Mouse (Mus musculus) heart, adult 18-20 months (tissue): ENCODE measurements around the gene 2210017I01Rik. TPM values are rescaled to one million over a fixed set of nuclear protein-coding genes. Genes with fewer than 3 reads are reported as not detected.

Source experiments
- DNase-seq, 2 experiments: peaks; one replicate each; pipeline ENCODE4 v3.0.0; 2021 to 2022; ENCODE audit warnings: mixed read lengths in 1 of 2
- total RNA-seq, 2 experiments: library from RNA; stranded (reverse); gene quantifications; 2 replicates each; pipeline ENCODE4 v1.2.3; 2021

2210017I01Rik gene
- total RNA-seq, 2 experiments from 2014 or later, result not detected

DNA sequence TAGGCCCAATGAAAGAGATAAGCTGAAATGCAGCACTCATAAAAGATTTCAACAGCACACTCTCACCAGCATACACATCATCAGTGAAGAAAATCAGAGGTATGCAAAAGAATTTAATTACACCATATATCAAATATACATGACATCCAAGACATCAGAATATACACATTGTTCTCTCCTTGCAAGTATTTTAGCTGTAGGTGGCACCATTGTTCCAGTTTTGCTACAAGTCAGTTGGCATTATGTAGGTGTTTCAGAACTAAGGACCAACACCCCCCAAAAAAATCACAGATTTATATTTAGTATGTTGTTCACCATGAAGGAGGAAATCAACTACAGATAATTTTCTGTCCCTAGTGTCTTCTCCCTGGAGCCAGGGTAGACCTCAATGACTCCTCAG lies 41.9 kb downstream of the 2210017I01Rik start:
- no peak for DNase-seq

Other genes starting within 250 kb of the 2210017I01Rik start
- gene Sprr2f, start 242.3 kb downstream of the 2210017I01Rik start, total RNA-seq, result not detected
- not detected for gene Sprr2h, start 221.8 kb downstream of the 2210017I01Rik start, total RNA-seq
- gene Sprr2i, start 199.5 kb downstream of the 2210017I01Rik start, total RNA-seq, result not detected
- not detected for gene Sprr2j-ps, start 189.4 kb downstream of the 2210017I01Rik start, total RNA-seq
- 1 to 10 TPM; 4.7 to 7.1 TPM for gene Gm9774, start 178.1 kb downstream of the 2210017I01Rik start, total RNA-seq
- gene Sprr2k, start 174.9 kb downstream of the 2210017I01Rik start, total RNA-seq, result not detected
- gene Sprr1b, start 168.7 kb downstream of the 2210017I01Rik start, total RNA-seq, result not detected
- not detected for gene Sprr3, start 148.8 kb downstream of the 2210017I01Rik start, total RNA-seq
- not detected for gene Sprr1a, start 121.6 kb downstream of the 2210017I01Rik start, total RNA-seq
- gene Sprr4, start 107.0 kb downstream of the 2210017I01Rik start, total RNA-seq, result not detected
- not detected for gene 2310046K23Rik, start 73.0 kb downstream of the 2210017I01Rik start, total RNA-seq
- gene Ivl, start 33.8 kb downstream of the 2210017I01Rik start, total RNA-seq, result not detected
- not detected for gene Smcp, start 18.5 kb downstream of the 2210017I01Rik start, total RNA-seq
- not detected for gene Lce6a, start 14.2 kb upstream of the 2210017I01Rik start, total RNA-seq
- gene Lce1a1, start 40.8 kb upstream of the 2210017I01Rik start, total RNA-seq, result not detected
- not detected for gene Lce1b, start 49.4 kb upstream of the 2210017I01Rik start, total RNA-seq
- not detected for gene Lce1a2, start 62.8 kb upstream of the 2210017I01Rik start, total RNA-seq
- not detected for gene Lce1c, start 71.8 kb upstream of the 2210017I01Rik start, total RNA-seq
- gene Lce1d, start 79.7 kb upstream of the 2210017I01Rik start, total RNA-seq, result not detected
- not detected for gene Lce1e, start 101.6 kb upstream of the 2210017I01Rik start, total RNA-seq
- gene Lce1f, start 112.9 kb upstream of the 2210017I01Rik start, total RNA-seq, result not detected
- gene Gm38119, start 131.6 kb upstream of the 2210017I01Rik start, total RNA-seq, result not detected
- gene Lce1g, start 144.8 kb upstream of the 2210017I01Rik start, total RNA-seq, result not detected
- not detected for gene Lce1h, start 157.6 kb upstream of the 2210017I01Rik start, total RNA-seq
- not detected for gene Lce1i, start 171.4 kb upstream of the 2210017I01Rik start, total RNA-seq
- gene Lce1j, start 183.0 kb upstream of the 2210017I01Rik start, total RNA-seq, result not detected
- gene Lce1k, start 200.4 kb upstream of the 2210017I01Rik start, total RNA-seq, result not detected
- gene Kprp, start 219.8 kb upstream of the 2210017I01Rik start, total RNA-seq, result not detected
- gene Lce1l, start 243.8 kb upstream of the 2210017I01Rik start, total RNA-seq, result not detected